30 mouse cellular contexts compared by ENCODE assay signal in genomic region chr2:97361235-97361634, GRCm38 (mm10).
"Had no signal": no experiment of that assay in that cellular context is flagged by ENCODE, and none has a peak within 500 bp of the region (broad histone marks: within the 10 kb centered on the region; RNA-seq: fewer than 3 reads in every experiment).

No protein-coding gene starts in this region.

- ATAC-seq: hindbrain, embryonic 16.5 days; hindbrain, postnatal 0 days; inflammation-experienced regulatory T-cells, adult 6 months; intestine, embryonic 15.5 days; intestine, embryonic 16.5 days; intestine, postnatal 0 days had no signal

- H3K4me3 ChIP-seq: heart, adult 2 months; heart, embryonic 10.5 days; heart, embryonic 12.5 days; heart, embryonic 13.5 days; heart, embryonic 15.5 days; hindbrain, embryonic 10.5 days; hindbrain, embryonic 12.5 days; hindbrain, embryonic 13.5 days; hindbrain, embryonic 15.5 days; intestine, embryonic 15.5 days; layer of hippocampus, adult 2 months; left cerebral cortex, adult 2 months had no signal

- H3K9ac ChIP-seq: heart, embryonic 12.5 days; heart, embryonic 13.5 days; heart, embryonic 15.5 days; hindbrain, embryonic 12.5 days; hindbrain, embryonic 13.5 days; hindbrain, embryonic 14.5 days; hindbrain, embryonic 15.5 days; intestine, embryonic 15.5 days had no signal

- H3K27me3 ChIP-seq: heart, embryonic 12.5 days; heart, embryonic 13.5 days; heart, embryonic 15.5 days; hindbrain, embryonic 12.5 days; hindbrain, embryonic 13.5 days; hindbrain, embryonic 15.5 days; intestine, embryonic 15.5 days had no signal

- H3K27ac ChIP-seq: heart, adult 2 months; heart, embryonic 10.5 days; heart, embryonic 13.5 days; heart, embryonic 15.5 days; hindbrain, embryonic 10.5 days; hindbrain, embryonic 12.5 days; hindbrain, embryonic 13.5 days; hindbrain, embryonic 14.5 days; hindbrain, embryonic 15.5 days; hindbrain, postnatal 0 days; intestine, embryonic 15.5 days; kidney, postnatal 0 days; layer of hippocampus, adult 2 months; left cerebral cortex, adult 2 months had no signal

- H3K4me2 ChIP-seq: heart, embryonic 11.5 days; heart, embryonic 12.5 days; heart, embryonic 13.5 days; heart, embryonic 15.5 days; hindbrain, embryonic 12.5 days; hindbrain, embryonic 13.5 days; hindbrain, embryonic 14.5 days; hindbrain, embryonic 15.5 days; intestine, embryonic 15.5 days had no signal

- H3K4me1 ChIP-seq: heart, embryonic 10.5 days; heart, embryonic 12.5 days; heart, embryonic 13.5 days; heart, embryonic 15.5 days; hindbrain, embryonic 10.5 days; hindbrain, embryonic 12.5 days; hindbrain, embryonic 13.5 days; hindbrain, embryonic 15.5 days; intestine, embryonic 15.5 days had no signal

- H3K36me3 ChIP-seq: heart, embryonic 10.5 days; heart, embryonic 12.5 days; heart, embryonic 13.5 days; heart, embryonic 15.5 days; hindbrain, embryonic 10.5 days; hindbrain, embryonic 12.5 days; hindbrain, embryonic 13.5 days; hindbrain, embryonic 15.5 days; intestine, embryonic 15.5 days had no signal

- H3K9me3 ChIP-seq: heart, embryonic 10.5 days; heart, embryonic 12.5 days; heart, embryonic 13.5 days; heart, embryonic 15.5 days; hindbrain, embryonic 10.5 days; hindbrain, embryonic 12.5 days; hindbrain, embryonic 13.5 days; hindbrain, embryonic 15.5 days; intestine, embryonic 15.5 days had no signal

- DNase-seq: heart, adult 18-20 months; heart, adult 2 months; heart, postnatal 10 days; heart, postnatal 14 days; heart, postnatal 36 days; heart, postnatal 4 days; kidney, postnatal 25 days; kidney, postnatal 36 days; kidney, postnatal 4 days; layer of hippocampus, adult 9-11 months; layer of hippocampus, postnatal 36 days had no signal
